Mouse (Mus musculus): ENCODE results near the gene Gprc5a. TPM values are rescaled to one million over a fixed set of nuclear protein-coding genes. Genes with fewer than 3 reads are reported as not detected.

Gprc5a gene
- polyA plus RNA-seq, 1 experiment from 2014 or later, result 13.9 TPM

DNA sequence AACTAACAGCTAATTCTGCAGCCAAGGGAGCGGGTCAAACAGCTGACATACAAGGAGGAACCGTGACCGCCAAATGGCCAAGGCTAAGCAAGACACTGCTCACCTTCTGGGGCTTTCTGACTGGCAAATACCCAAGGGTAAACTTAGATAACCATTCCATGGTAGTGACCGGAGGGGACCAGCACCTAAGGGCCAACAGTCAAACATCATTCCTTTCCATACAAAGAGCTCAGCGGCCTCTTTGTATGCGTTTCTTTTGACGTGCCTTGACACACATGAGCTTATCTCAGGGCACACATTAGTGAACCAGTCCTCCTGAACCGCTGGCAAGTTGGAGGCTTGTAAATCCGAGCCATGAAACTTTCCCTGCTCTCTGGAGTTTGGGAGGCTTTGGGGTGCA, 18.2 kb upstream of the Gprc5a start:
- ATAC-seq (ENCODE audit: insufficient read depth, low FRiP score, low read depth), result peak; percentile 63; the same call in 1 of the 2 replicates
- H3K27ac ChIP-seq, result no peak overlapping the region

DNA sequence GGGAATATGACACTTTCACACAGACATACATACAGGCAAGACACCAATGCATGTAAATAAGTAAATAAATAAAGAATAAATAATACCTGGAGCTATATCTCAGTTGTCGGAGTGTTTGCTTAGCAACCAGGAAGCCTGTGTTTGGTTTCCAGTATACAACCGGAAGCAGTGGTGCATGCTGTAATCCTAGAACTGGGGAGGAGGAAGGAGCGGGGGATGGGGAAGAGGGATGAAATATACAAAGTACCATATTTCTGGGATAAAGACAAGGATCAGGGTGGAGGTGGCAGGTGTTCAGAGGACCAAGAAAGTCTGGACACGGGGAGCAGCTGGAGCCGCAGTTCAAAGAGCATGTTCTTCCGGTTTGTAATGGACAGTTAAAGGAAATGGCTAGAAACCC, 16.9 kb upstream of the Gprc5a start:
- ATAC-seq (ENCODE audit: insufficient read depth, low FRiP score, low read depth), result no peak
- Histone ChIP-seq H3K9me3 (no peaks in the 10 kb centered on the region), H3K36me3 (no peaks in the 10 kb centered on the region), H3K4me2 (no peak overlapping the region), H3K4me1 (no peaks in the 10 kb centered on the region), H3K27me3 (replicated peaks) (no peaks in the 10 kb centered on the region), H3K27ac (no peak overlapping the region), H3K4me3 (replicated peaks) (no peak overlapping the region), H3K9ac (no peak overlapping the region)
- 74% methylated on average over 6 of the region's 6 CpGs for WGBS

More for the DNA sequence above, 18.2 kb upstream of the Gprc5a start:
- no peaks in the 10 kb centered on the region for H3K36me3 ChIP-seq
- H3K27me3 ChIP-seq (replicated peaks), result no peaks in the 10 kb centered on the region
- H3K9ac ChIP-seq, result no peak overlapping the region
- H3K9me3 ChIP-seq, result no peaks in the 10 kb centered on the region
- no peak overlapping the region for H3K4me2 ChIP-seq
- no peak overlapping the region for H3K4me3 ChIP-seq (replicated peaks)
- 49% methylated on average over 9 of the region's 9 CpGs for WGBS
- no peaks in the 10 kb centered on the region for H3K4me1 ChIP-seq

DNA sequence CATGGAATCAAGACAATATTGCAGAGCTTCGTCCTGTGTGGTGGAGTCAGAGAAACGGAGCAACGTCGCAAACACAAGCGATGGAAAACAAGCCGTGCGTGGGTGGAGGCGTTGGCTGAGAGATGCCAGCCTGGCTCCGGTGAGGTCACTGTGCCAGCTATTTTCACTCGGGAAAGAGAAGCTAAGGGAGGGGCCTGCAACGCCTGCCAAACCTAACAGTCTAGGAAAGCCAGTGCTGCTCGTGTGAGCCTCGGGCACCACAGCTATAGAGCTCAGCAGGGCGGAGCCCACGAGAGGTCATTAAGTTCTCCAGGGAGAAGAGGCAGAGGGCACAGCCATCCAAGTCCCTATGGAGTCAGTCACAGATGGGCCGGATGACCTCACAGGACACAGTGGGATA, 16.5 kb upstream of the Gprc5a start:
- Histone ChIP-seq H3K27ac (no peak overlapping the region), H3K9ac (no peak overlapping the region), H3K4me1 (no peaks in the 10 kb centered on the region), H3K4me2 (no peak overlapping the region), H3K27me3 (replicated peaks) (no peaks in the 10 kb centered on the region), H3K36me3 (no peaks in the 10 kb centered on the region), H3K9me3 (no peaks in the 10 kb centered on the region), H3K4me3 (replicated peaks) (no peak overlapping the region)
- 75% methylated on average over 16 of the region's 16 CpGs for WGBS
- no peak for ATAC-seq (ENCODE audit: insufficient read depth, low FRiP score, low read depth)

DNA sequence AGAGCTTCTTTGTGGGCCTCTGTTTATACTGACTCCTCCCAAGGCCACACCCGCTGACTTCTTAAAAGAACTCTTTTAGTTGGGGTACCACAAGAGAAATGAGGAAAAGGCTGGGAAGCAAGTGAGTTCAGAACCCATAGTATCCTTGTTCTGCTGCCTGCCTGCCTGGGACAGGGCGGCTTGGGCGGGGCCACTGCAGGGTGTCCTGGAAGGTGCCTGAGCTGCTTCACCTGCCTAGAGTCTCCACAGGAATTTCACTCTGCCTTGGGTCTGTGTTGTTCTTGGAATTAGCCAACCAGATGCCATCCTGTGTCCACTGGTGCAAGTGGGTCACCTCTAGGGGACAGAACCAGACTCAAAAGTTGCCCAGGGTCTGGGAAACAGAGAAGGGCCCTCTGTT, 11.7 kb upstream of the Gprc5a start:
- WGBS, result 67% methylated on average over 3 of the region's 3 CpGs
- Histone ChIP-seq H3K4me1 (no peaks in the 10 kb centered on the region), H3K9ac (no peak overlapping the region), H3K4me2 (no peak overlapping the region), H3K4me3 (replicated peaks) (no peak overlapping the region), H3K36me3 (no peaks in the 10 kb centered on the region), H3K27me3 (replicated peaks) (no peaks in the 10 kb centered on the region), H3K9me3 (no peaks in the 10 kb centered on the region), H3K27ac (no peak overlapping the region)
- no peak; the same call in 1 of the 2 replicates for ATAC-seq (ENCODE audit: insufficient read depth, low FRiP score, low read depth)

DNA sequence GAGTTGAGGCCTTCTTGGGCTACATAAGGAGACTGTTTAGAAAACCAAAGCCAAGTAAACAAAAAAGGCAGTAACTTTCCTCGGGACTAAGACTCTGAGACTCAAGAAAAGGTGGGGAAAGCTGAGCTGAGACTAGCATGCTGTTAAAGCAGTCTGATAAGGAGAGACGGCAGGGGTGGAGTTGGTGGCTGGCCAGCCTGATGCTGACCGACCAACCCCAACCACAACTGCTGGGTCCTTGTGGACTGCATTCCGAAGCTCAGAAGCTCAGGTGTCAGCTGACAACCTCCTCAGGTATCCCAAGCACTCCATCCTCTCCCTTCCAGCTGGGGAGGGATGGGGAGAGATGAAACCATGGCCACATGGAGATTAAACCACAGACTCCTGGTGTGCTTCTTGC, 9.6 kb upstream of the Gprc5a start:
- WGBS, result 28% methylated on average over 4 of the region's 4 CpGs
- H3K4me3 ChIP-seq (replicated peaks), result no peak overlapping the region
- no peaks in the 10 kb centered on the region for H3K27me3 ChIP-seq (replicated peaks)
- H3K9ac ChIP-seq, result no peak overlapping the region
- no peak overlapping the region for H3K27ac ChIP-seq
- ATAC-seq (ENCODE audit: insufficient read depth, low FRiP score, low read depth), result no peak
- no peaks in the 10 kb centered on the region for H3K36me3 ChIP-seq
- no peaks in the 10 kb centered on the region for H3K9me3 ChIP-seq
- no peak overlapping the region for H3K4me2 ChIP-seq
- H3K4me1 ChIP-seq, result no peaks in the 10 kb centered on the region

DNA sequence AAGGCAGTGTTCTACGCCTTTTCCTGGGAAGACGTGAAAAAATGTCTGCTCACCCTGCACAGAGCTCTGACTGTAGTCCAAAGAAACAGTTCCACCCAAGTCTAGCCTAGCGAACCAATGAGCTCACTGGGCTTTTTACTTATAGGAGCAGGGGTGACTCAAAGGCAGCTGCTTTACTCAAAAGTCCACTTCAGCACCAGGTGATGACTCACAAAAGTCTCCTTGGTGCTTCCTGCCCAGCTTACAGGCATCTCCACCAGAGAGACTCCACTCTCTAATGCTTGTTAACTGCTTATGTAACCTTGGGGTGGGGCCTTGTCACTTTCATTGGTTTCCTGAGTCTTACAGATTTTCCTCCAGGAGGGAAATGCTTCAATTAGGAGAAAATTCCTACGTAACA, 4.7 kb upstream of the Gprc5a start:
- WGBS, result 88% methylated on average over 4 of the region's 4 CpGs
- Histone ChIP-seq H3K27ac (no peak overlapping the region), H3K4me1 (peaks cover 4% of the 10 kb centered on the region; the same call in 1 of the 2 replicates), H3K36me3 (no peaks in the 10 kb centered on the region), H3K4me2 (no peak overlapping the region), H3K27me3 (replicated peaks) (no peaks in the 10 kb centered on the region), H3K9me3 (no peaks in the 10 kb centered on the region), H3K4me3 (replicated peaks) (no peak overlapping the region), H3K9ac (no peak overlapping the region)
- ATAC-seq (ENCODE audit: insufficient read depth, low FRiP score, low read depth), result no peak

DNA sequence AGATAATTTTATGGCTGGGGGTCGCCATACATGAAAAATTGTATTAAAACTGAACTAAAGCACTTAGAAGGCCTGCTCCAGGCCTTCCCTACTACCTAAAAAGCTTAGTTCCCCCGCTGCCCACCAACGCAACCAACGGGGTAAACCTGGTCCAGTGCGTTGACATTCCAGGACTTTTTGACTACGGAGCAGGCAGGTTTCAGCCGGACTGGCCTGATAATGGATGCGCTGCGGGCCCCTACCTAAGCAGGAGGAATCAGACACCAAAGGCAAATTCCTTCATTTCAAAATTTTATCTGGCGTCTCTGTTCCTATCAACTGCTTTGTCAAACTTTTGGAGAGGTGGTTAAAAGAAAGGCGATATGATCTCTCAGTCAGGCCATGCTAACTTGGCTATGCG, 830 bp upstream of the Gprc5a start:
- Histone ChIP-seq H3K27ac (no peak overlapping the region), H3K4me2 (peak overlapping the region; percentile 70), H3K36me3 (no peaks in the 10 kb centered on the region), H3K4me1 (peaks cover 12% of the 10 kb centered on the region), H3K27me3 (replicated peaks) (no peaks in the 10 kb centered on the region), H3K4me3 (replicated peaks) (no peak overlapping the region), H3K9me3 (no peaks in the 10 kb centered on the region), H3K9ac (no peak overlapping the region)
- 70% methylated on average over 12 of the region's 12 CpGs for WGBS
- no peak for ATAC-seq (ENCODE audit: insufficient read depth, low FRiP score, low read depth)

DNA sequence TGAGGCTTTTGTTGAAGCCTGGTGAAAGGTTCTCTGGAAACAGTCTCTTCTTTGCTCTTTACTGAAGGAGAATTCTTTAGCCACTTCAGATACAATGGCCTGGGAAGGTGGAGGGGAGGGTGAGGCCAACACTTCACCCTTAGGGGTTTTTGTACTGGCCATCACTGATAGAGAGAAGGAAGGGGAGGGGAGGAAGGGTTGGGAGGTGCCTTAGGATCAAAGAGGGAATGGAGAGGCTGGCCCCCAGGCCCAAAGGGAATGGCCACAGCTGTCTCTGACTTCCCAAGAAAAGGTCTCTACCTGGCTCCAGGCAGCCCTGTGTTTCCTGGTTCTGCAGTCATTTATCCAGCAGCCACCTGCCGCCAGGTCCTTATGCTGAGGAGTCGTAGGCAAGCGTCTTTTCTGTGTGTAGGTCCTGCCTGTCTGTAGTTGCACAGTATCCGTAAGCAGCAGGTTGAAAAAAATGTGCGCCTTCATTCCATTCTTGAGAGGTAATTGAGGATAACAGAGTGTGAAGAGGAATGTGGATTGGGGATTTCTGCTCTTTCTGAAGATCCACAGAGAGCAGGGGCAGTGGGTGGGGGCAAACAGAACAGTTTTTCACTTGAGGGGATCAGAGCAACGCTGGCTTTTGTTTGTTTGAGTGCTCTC, 1.5 kb downstream of the Gprc5a start:
- ATAC-seq (ENCODE audit: insufficient read depth, low FRiP score, low read depth), result no peak
- Histone ChIP-seq H3K9me3 (no peaks in the 10 kb centered on the region), H3K27me3 (replicated peaks) (no peaks in the 10 kb centered on the region), H3K4me1 (peaks cover 12% of the 10 kb centered on the region), H3K4me3 (replicated peaks) (peak overlapping the region; percentile 48), H3K36me3 (no peaks in the 10 kb centered on the region), H3K27ac (no peak overlapping the region), H3K9ac (no peak overlapping the region), H3K4me2 (peak overlapping the region; percentile 70)
- WGBS, result 42% methylated on average over 6 of the region's 6 CpGs

DNA sequence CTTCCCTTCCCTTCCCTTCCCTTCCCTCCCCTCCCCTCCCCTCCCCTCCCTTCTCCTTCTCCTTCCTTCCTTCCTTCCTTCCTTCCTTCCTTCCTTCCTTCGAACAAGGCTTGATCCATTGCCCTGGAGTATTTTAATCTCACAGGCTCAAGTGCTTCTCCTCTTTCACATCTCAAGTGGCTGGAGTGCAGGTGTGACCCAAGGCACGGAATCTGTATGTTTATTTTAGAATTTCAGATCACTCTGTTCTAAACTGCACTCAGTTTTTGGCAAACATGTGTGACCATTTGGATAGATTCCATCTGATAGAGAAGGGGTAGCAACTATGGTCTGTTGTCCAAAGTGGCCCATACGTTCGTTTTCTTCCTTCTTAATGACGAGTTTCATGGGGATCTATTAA, 2.8 kb downstream of the Gprc5a start:
- Histone ChIP-seq H3K36me3 (no peaks in the 10 kb centered on the region), H3K27me3 (replicated peaks) (no peaks in the 10 kb centered on the region)

DNA sequence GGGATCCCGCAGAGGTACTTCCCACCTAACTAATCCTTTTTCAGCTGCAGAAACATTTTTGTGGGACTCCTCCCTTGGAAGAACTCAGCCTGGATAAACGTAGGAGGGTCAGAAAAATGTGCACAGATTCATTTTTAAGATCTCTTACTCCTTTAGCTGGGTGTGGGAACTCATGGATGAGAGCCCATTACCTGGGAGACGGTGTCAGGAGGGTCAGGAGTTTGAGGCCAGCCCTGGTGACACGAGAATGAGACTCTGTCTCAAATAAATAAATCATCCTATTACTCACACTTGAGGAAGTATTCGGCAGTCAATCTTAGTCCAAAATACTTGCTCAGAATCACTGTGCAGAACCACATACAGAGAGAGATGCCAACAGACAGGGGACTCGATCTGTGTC, 4.4 kb downstream of the Gprc5a start:
- no peak overlapping the region for H3K4me2 ChIP-seq
- H3K9ac ChIP-seq, result no peak overlapping the region
- H3K9me3 ChIP-seq, result no peaks in the 10 kb centered on the region
- H3K27ac ChIP-seq, result no peak overlapping the region
- no peak overlapping the region for H3K4me3 ChIP-seq (replicated peaks)
- H3K4me1 ChIP-seq, result peaks cover 12% of the 10 kb centered on the region
- H3K27me3 ChIP-seq (replicated peaks), result no peaks in the 10 kb centered on the region
- WGBS, result 56% methylated on average over 6 of the region's 6 CpGs
- ATAC-seq (ENCODE audit: insufficient read depth, low FRiP score, low read depth), result no peak
- no peaks in the 10 kb centered on the region for H3K36me3 ChIP-seq

More for the DNA sequence above, 2.8 kb downstream of the Gprc5a start:
- ATAC-seq (ENCODE audit: insufficient read depth, low FRiP score, low read depth), result no peak
- Histone ChIP-seq H3K27ac (no peak overlapping the region), H3K4me2 (no peak overlapping the region), H3K4me3 (replicated peaks) (no peak overlapping the region), H3K4me1 (peaks cover 12% of the 10 kb centered on the region), H3K9ac (no peak overlapping the region), H3K9me3 (no peaks in the 10 kb centered on the region)
- WGBS, result 63% methylated on average over 5 of the region's 5 CpGs

DNA sequence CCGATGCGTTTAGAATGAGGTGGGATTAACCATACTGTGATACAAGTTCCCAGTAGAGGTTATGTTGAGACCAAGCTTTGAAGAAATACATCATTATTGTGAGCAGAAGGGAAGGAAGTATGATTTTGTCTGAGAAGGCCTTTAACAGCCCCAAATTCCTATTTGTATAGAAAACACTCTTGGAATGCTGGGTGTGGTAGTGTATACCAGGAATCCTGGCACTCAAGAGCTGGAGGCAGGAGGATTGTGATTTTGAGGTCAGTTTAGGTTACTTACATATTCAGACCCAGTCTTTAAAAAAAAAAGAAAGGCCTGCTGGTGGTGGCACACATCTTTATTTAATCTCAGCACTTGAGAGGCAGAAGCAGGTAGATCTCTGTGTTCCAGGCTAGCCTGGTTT, 4.9 kb downstream of the Gprc5a start:
- Histone ChIP-seq H3K27ac (no peak overlapping the region), H3K4me1 (peaks cover 8% of the 10 kb centered on the region; the same call in 1 of the 2 replicates), H3K27me3 (replicated peaks) (no peaks in the 10 kb centered on the region), H3K4me2 (no peak overlapping the region), H3K4me3 (replicated peaks) (no peak overlapping the region), H3K9ac (no peak overlapping the region), H3K36me3 (no peaks in the 10 kb centered on the region), H3K9me3 (no peaks in the 10 kb centered on the region)
- no peak for ATAC-seq (ENCODE audit: insufficient read depth, low FRiP score, low read depth)
- WGBS, result 57% methylated on average over 2 of the region's 2 CpGs

DNA sequence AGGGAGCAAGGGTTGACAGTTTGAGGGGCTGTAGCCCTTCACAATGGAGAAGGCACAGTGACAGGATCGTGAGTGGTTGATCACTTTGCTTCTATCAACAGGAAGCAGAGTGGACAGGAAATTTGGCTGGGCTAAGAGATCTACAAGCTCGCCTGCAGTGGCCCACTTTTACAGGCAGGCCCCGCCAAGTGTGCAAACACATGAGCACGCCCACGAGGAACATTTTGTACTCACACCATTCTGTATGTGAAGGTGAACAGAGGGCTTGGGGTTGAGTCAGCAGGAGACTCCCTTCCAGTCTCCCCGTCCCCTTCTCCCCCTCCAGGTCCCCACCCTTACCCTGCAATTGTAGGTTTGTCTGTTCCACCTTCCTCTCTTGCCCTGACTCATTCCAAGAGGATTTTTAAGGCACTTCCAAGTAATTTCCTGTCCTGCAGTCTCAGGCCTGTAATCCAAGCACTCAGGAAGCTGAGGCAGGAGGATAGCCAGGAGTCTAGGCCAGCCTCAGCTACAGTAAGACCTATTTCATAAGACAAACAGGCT, 9.0 kb downstream of the Gprc5a start:
- WGBS, result 55% methylated on average over 6 of the region's 6 CpGs
- Histone ChIP-seq H3K4me2 (no peak overlapping the region), H3K27ac (no peak overlapping the region), H3K9me3 (no peaks in the 10 kb centered on the region), H3K9ac (no peak overlapping the region), H3K36me3 (peaks cover 3% of the 10 kb centered on the region; the same call in 1 of the 2 replicates), H3K27me3 (replicated peaks) (no peaks in the 10 kb centered on the region), H3K4me3 (replicated peaks) (no peak overlapping the region), H3K4me1 (no peaks in the 10 kb centered on the region)
- ATAC-seq (ENCODE audit: insufficient read depth, low FRiP score, low read depth), result no peak

Measured in stomach, embryonic 15.5 days (tissue).